Mouse (Mus musculus): Measurements from ENCODE around the gene Osbpl6.

DNA sequence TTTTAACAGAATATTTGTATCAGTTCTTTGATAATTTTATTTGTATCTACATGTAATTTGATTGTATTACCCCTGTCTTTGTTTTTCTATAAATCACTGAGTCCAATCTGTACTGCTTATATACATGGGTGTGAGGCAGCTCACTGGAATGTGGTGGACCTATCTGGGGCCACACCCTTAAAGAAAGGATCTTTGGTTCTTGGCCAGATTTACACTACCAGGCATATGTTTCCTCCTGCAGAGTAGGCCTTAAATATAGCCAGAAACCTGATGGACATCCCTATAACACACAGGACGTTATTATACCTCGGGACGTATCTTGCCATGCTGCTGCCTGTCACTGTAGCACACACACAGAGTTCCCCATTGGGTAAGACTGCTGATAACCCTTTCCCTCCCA is 205.7 kb downstream of the Osbpl6 start:
- TF ChIP-seq POLR2A (IDR thresholded peaks at IDR 0.05; ENCODE audit: control insufficient read depth, low read depth, low read length) (no peak), CTCF (IDR thresholded peaks at IDR 0.05; ENCODE audit: control insufficient read depth, insufficient read depth, insufficient replicate concordance, low read depth, low read length) (no peak)

Data from testis, adult 2 months (tissue).